Mouse (Mus musculus) ES-E14 (cell line): ENCODE measurements around the gene Gm17720.

Source experiments
- CHD2 ChIP-seq: IDR thresholded peaks from 2 replicates; pipeline ENCODE4 v1.6.1; 2014; ENCODE audit warnings: mild to moderate bottlenecking, low read depth, low read length, inconsistent platforms
- HCFC1 ChIP-seq: IDR thresholded peaks from 2 replicates; pipeline ENCODE4 v1.6.1; 2012; ENCODE audit warnings: low read length, inconsistent platforms, borderline replicate concordance; ENCODE audit not compliant: insufficient read depth
- ZNF384 ChIP-seq: IDR thresholded peaks from 2 replicates; pipeline ENCODE4 v1.6.1; 2012; ENCODE audit warnings: low read depth, low read length, inconsistent platforms

- TF ChIP-seq CHD2 (no peak), ZNF384 (no peak), HCFC1 (no peak)
Measured at GRCm38 (mm10) chr8:110039216-110039615, 63.3 kb downstream of the Gm17720 start.
